Mouse (Mus musculus) gastrocnemius, postnatal 10 days (tissue): Measurements from ENCODE around the gene Tenm4. TPM values are rescaled to one million over a fixed set of nuclear protein-coding genes. Genes with fewer than 3 reads are reported as not detected.

ENCODE experiments used
- DNase-seq: peaks from one replicate; pipeline ENCODE4 v3.0.0; 2021; ENCODE audit warnings: mixed read lengths
- total RNA-seq, 2 experiments: library from RNA; stranded (reverse); gene quantifications; 2 replicates each; pipeline ENCODE4 v1.2.3; 2021

The Tenm4 gene
- total RNA-seq, 2 experiments from 2014 or later = 11.0 to 15.0 TPM

- peak; percentile 24 for DNase-seq
Measured at GRCm38 (mm10) chr7:96778601-96778969, 607.5 kb downstream of the Tenm4 start.

- no peak for DNase-seq
Measured at GRCm38 (mm10) chr7:96780556-96780955, 609.5 kb downstream of the Tenm4 start.

GRCm38 (mm10) chr7:96781068-96781467, 610.0 kb downstream of the Tenm4 start:
- no peak for DNase-seq

GRCm38 (mm10) chr7:96782686-96783085, 611.6 kb downstream of the Tenm4 start:
- no peak for DNase-seq

- no peak for DNase-seq
Measured at GRCm38 (mm10) chr7:96785808-96786207, 614.8 kb downstream of the Tenm4 start.

GRCm38 (mm10) chr7:96786262-96787044, 615.4 kb downstream of the Tenm4 start:
- DNase-seq = no peak

- DNase-seq = no peak
Measured at GRCm38 (mm10) chr7:96788135-96788534, 617.1 kb downstream of the Tenm4 start.

- no peak for DNase-seq
Measured at GRCm38 (mm10) chr7:96790326-96790725, 619.3 kb downstream of the Tenm4 start.

- DNase-seq = no peak
Measured at GRCm38 (mm10) chr7:96792456-96793229, 621.6 kb downstream of the Tenm4 start.

- peak; percentile 79 for DNase-seq
Measured at GRCm38 (mm10) chr7:96796033-96796741, 625.1 kb downstream of the Tenm4 start.

GRCm38 (mm10) chr7:96796788-96797485, 625.9 kb downstream of the Tenm4 start:
- peak; percentile 27 for DNase-seq

- no peak for DNase-seq
Measured at GRCm38 (mm10) chr7:96797716-96798332, 626.8 kb downstream of the Tenm4 start.

- no peak for DNase-seq
Measured at GRCm38 (mm10) chr7:96799816-96800215, 628.8 kb downstream of the Tenm4 start.

- DNase-seq = no peak
Measured at GRCm38 (mm10) chr7:96801368-96801767, 630.3 kb downstream of the Tenm4 start.

- DNase-seq = no peak
Measured at GRCm38 (mm10) chr7:96802216-96802615, 631.2 kb downstream of the Tenm4 start.

- no peak for DNase-seq
Measured at GRCm38 (mm10) chr7:96806561-96806960, 635.5 kb downstream of the Tenm4 start.

GRCm38 (mm10) chr7:96807281-96808058, 636.4 kb downstream of the Tenm4 start:
- no peak for DNase-seq

GRCm38 (mm10) chr7:96808059-96808646, 637.1 kb downstream of the Tenm4 start:
- DNase-seq = no peak

- DNase-seq = no peak
Measured at GRCm38 (mm10) chr7:96811691-96812090, 640.6 kb downstream of the Tenm4 start.

GRCm38 (mm10) chr7:96813036-96813435, 642.0 kb downstream of the Tenm4 start:
- DNase-seq = no peak
